21 mouse cellular contexts compared by ENCODE assay signal in the genomic region with DNA sequence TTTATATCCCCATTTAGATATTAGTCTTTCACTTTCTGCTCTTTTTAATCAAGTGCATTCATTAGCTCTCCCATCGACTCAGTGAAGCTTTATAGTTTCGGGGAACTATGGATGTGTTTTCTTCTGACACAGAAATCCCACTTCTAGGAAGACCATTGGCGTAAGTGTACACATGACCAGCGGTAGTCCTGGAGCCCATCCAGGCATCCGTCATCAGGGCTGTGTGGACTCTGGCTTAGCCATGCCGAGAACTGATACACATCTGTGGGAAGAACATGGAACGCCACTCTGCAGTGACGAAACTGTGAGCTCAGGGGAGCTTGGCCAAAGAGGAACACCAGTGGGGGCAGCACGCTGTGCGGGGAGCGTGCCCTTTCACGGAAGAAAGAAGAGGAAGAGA.
A peak's percentile ranks its signal among the peaks of the same experiment; 100 is the strongest.
DNase-seq lines count a peak whose midpoint lies in the region; ATAC-seq lines count a peak whose summit lies in the region.
"Had no signal": no experiment of that assay in that cellular context is flagged by ENCODE, and none has a peak within 500 bp of the region (broad histone marks: within the 10 kb centered on the region; RNA-seq: fewer than 3 reads in every experiment).

No protein-coding gene starts in this region.

- ATAC-seq in forebrain, embryonic 13.5 days, result peak; percentile 64; the same call in 1 of the 2 replicates
- ATAC-seq in forebrain, embryonic 12.5 days (ENCODE audit: low FRiP score), result no peak
- ATAC-seq in midbrain, embryonic 13.5 days, result no peak
- no peak for ATAC-seq in kidney, embryonic 15.5 days (replicated peaks; ENCODE audit: low FRiP score)
- ATAC-seq: hindbrain, embryonic 16.5 days had no signal

- WGBS in forebrain, embryonic 13.5 days, result 57% methylated on average over 12 of the region's 12 CpGs
- WGBS in forebrain, embryonic 12.5 days, result 57% methylated on average over 12 of the region's 12 CpGs
- WGBS in midbrain, embryonic 13.5 days, result 69% methylated on average over 12 of the region's 12 CpGs
- WGBS in kidney, embryonic 15.5 days, result 68% methylated on average over 12 of the region's 12 CpGs

- no peak overlapping the region for H3K4me3 ChIP-seq in forebrain, embryonic 13.5 days
- no peak overlapping the region for H3K4me3 ChIP-seq in forebrain, embryonic 12.5 days (replicated peaks)
- H3K4me3 ChIP-seq in midbrain, embryonic 13.5 days (replicated peaks), result no peak overlapping the region
- H3K4me3 ChIP-seq in kidney, embryonic 15.5 days (replicated peaks), result no peak overlapping the region
- H3K4me3 ChIP-seq: embryonic facial prominence, embryonic 10.5 days; heart, embryonic 12.5 days; neural tube, embryonic 15.5 days had no signal

- H3K4me2 ChIP-seq in forebrain, embryonic 13.5 days, result no peak overlapping the region
- H3K4me2 ChIP-seq in forebrain, embryonic 12.5 days, result no peak overlapping the region
- H3K4me2 ChIP-seq in midbrain, embryonic 13.5 days (replicated peaks), result no peak overlapping the region
- no peak overlapping the region for H3K4me2 ChIP-seq in kidney, embryonic 15.5 days
- H3K4me2 ChIP-seq: heart, embryonic 12.5 days; neural tube, embryonic 15.5 days had no signal

- no peak overlapping the region for H3K9ac ChIP-seq in forebrain, embryonic 13.5 days
- no peak overlapping the region for H3K9ac ChIP-seq in forebrain, embryonic 12.5 days
- H3K9ac ChIP-seq in midbrain, embryonic 13.5 days (replicated peaks), result no peak overlapping the region
- no peak overlapping the region for H3K9ac ChIP-seq in kidney, embryonic 15.5 days
- H3K9ac ChIP-seq: heart, embryonic 12.5 days; liver, embryonic 14.5 days; neural tube, embryonic 15.5 days had no signal

- H3K27me3 ChIP-seq in forebrain, embryonic 13.5 days, result peaks cover 59% of the 10 kb centered on the region
- peaks cover 65% of the 10 kb centered on the region for H3K27me3 ChIP-seq in forebrain, embryonic 12.5 days
- 0 out of 2 replicates have a peak, but pooled peaks cover 9% of the 10 kb centered on the region for H3K27me3 ChIP-seq in midbrain, embryonic 13.5 days
- no peaks in the 10 kb centered on the region for H3K27me3 ChIP-seq in kidney, embryonic 15.5 days
- H3K27me3 ChIP-seq: neural tube, embryonic 15.5 days had no signal

- no peak overlapping the region for H3K27ac ChIP-seq in forebrain, embryonic 13.5 days
- H3K27ac ChIP-seq in forebrain, embryonic 12.5 days, result no peak overlapping the region
- peak overlapping the region; percentile 32; the same call in 1 of the 2 replicates for H3K27ac ChIP-seq in midbrain, embryonic 13.5 days
- no peak overlapping the region for H3K27ac ChIP-seq in kidney, embryonic 15.5 days
- H3K27ac ChIP-seq: embryonic facial prominence, embryonic 10.5 days; kidney, postnatal 0 days; liver, embryonic 14.5 days; neural tube, embryonic 15.5 days had no signal

- intact Hi-C loops in left cerebral cortex, postnatal 4 days (cut with DNase I), result no loop called here

- H3K9me3 ChIP-seq in forebrain, embryonic 13.5 days (replicated peaks), result no peaks in the 10 kb centered on the region
- H3K9me3 ChIP-seq in forebrain, embryonic 12.5 days, result peaks cover 4% of the 10 kb centered on the region; the same call in 1 of the 2 replicates
- no peaks in the 10 kb centered on the region for H3K9me3 ChIP-seq in midbrain, embryonic 13.5 days
- H3K9me3 ChIP-seq in kidney, embryonic 15.5 days (replicated peaks), result no peaks in the 10 kb centered on the region
- H3K9me3 ChIP-seq: embryonic facial prominence, embryonic 10.5 days; heart, embryonic 12.5 days; neural tube, embryonic 15.5 days had no signal

- DNase-seq in left cerebral cortex, postnatal 4 days, result peak; percentile 36
- no peak for DNase-seq in left cerebral cortex, adult 9 months (ENCODE audit: low spot score in 2 of 2)
- DNase-seq in NIH3T3 (ENCODE audit: low read depth), result peak; percentile 22
- no peak for DNase-seq in urinary bladder, adult 18-20 months (ENCODE audit: low spot score in 2 of 2)
- DNase-seq: adrenal gland, postnatal 14 days; cerebellum, adult 2 months; kidney, adult 11 months; lung, postnatal 4 days; right cerebral cortex, postnatal 14 days; thymus, postnatal 4 days had no signal

- H3K36me3 ChIP-seq in forebrain, embryonic 13.5 days (ENCODE audit: poor library complexity, severe bottlenecking), result no peaks in the 10 kb centered on the region
- H3K36me3 ChIP-seq in forebrain, embryonic 12.5 days (replicated peaks), result no peaks in the 10 kb centered on the region
- no peaks in the 10 kb centered on the region for H3K36me3 ChIP-seq in midbrain, embryonic 13.5 days
- no peaks in the 10 kb centered on the region for H3K36me3 ChIP-seq in kidney, embryonic 15.5 days
- H3K36me3 ChIP-seq: embryonic facial prominence, embryonic 10.5 days; G1E; heart, embryonic 12.5 days; neural tube, embryonic 15.5 days had no signal

- H3K4me1 ChIP-seq in forebrain, embryonic 13.5 days, result peaks cover 14% of the 10 kb centered on the region; the same call in 1 of the 2 replicates
- peaks cover 11% of the 10 kb centered on the region for H3K4me1 ChIP-seq in forebrain, embryonic 12.5 days
- H3K4me1 ChIP-seq in midbrain, embryonic 13.5 days (replicated peaks), result peaks cover 11% of the 10 kb centered on the region
- peaks cover 11% of the 10 kb centered on the region; the same call in 1 of the 2 replicates for H3K4me1 ChIP-seq in kidney, embryonic 15.5 days
- H3K4me1 ChIP-seq: heart, embryonic 12.5 days had no signal

Comparison
In these comparisons a context has a peak if more than half of its experiments do, and no peak if none do; other contexts are left out.
1. DNase-seq: peak in left cerebral cortex, postnatal 4 days (single experiment) and NIH3T3 (single experiment); none in left cerebral cortex, adult 9 months (0 of 2) and urinary bladder, adult 18-20 months (0 of 2).